Mouse (Mus musculus) cerebellum, adult 2 months (tissue): ENCODE results near the gene Ube2e2.

Experiments
- CTCF ChIP-seq: fragments of 200-500 bp; IDR thresholded peaks from 2 replicates; pipeline ENCODE4 v1.5.1; 2011; ENCODE audit warnings: low read depth, mild to moderate bottlenecking, control low read depth, low read length, moderate library complexity, borderline replicate concordance; ENCODE audit not compliant: insufficient read depth
- POLR2A ChIP-seq: fragments of 200-500 bp; IDR thresholded peaks from 2 replicates; pipeline ENCODE4 v1.6.1; 2011; ENCODE audit warnings: low read length, control low read depth, borderline replicate concordance; ENCODE audit not compliant: insufficient read depth

GRCm38 (mm10) chr14:18663666-18664065 is 230.4 kb downstream of the Ube2e2 start:
- TF ChIP-seq CTCF (no peak), POLR2A (no peak)
